Mouse (Mus musculus): ENCODE data around the gene Stk40. TPM values are rescaled to one million over a fixed set of nuclear protein-coding genes. Genes with fewer than 3 reads are reported as not detected.

The Stk40 gene
- total and polyA plus RNA-seq, 2 experiments from 2014 or later = 14.9 to 19.6 TPM

GRCm38 (mm10) chr4:126134639-126135038 lies 30.9 kb downstream of the Stk40 start:
- TF ChIP-seq CTCF (IDR thresholded peaks at IDR 0.05; ENCODE audit: low read depth) = no peak
- H3K9me3 ChIP-seq (ENCODE audit: low read length) = no peaks in the 10 kb centered on the region
- no peak overlapping the region for H3K4me3 ChIP-seq (ENCODE audit: low read depth, low read length)
- no peak overlapping the region for H3K27ac ChIP-seq (ENCODE audit: low read depth, low read length)
- H3K9ac ChIP-seq = no peak overlapping the region
- H3K4me1 ChIP-seq (ENCODE audit: insufficient read depth) = peaks cover 3% of the 10 kb centered on the region; the same call in 1 of the 2 replicates
- H3K36me3 ChIP-seq (ENCODE audit: insufficient read depth) = peaks cover 54% of the 10 kb centered on the region
- H3K27me3 ChIP-seq (ENCODE audit: insufficient read depth, low read length) = no peaks in the 10 kb centered on the region
- WGBS = 77% methylated on average over 4 of the region's 4 CpGs
- no peak overlapping the region for H3K4me2 ChIP-seq (ENCODE audit: low read depth)
- no peak for ATAC-seq
- no peak for DNase-seq

DNA sequence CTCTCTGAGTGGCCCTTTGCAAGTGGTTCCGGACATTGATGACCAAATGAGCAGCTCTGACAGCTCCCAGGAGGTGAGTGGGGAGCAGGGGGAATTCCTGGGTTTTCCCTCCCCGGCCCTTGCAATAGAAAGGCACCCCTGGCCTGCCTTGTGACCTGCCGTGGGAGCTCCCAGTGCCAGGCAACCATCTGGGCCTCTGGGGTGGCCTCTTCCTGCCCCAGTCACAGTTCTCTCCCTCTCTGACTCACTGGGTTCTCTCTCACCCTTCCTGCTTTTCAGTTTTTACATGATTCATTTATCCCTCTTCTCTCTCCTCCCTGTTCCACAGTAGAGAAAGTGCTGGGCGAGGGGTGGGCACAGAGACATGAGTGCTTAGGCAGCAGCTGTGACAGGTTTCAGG lies 34.0 kb downstream of the Stk40 start:
- no peak overlapping the region for H3K9ac ChIP-seq
- no peak overlapping the region for H3K4me2 ChIP-seq (ENCODE audit: low read depth)
- ATAC-seq (no peak), DNase-seq (no peak)
- no peak overlapping the region for H3K27ac ChIP-seq (ENCODE audit: low read depth, low read length)
- H3K4me1 ChIP-seq (ENCODE audit: insufficient read depth) = no peaks in the 10 kb centered on the region
- no peaks in the 10 kb centered on the region for H3K27me3 ChIP-seq (ENCODE audit: insufficient read depth, low read length)
- no peak for TF ChIP-seq CTCF (IDR thresholded peaks at IDR 0.05; ENCODE audit: low read depth)
- WGBS = 88% methylated on average over 4 of the region's 4 CpGs
- H3K9me3 ChIP-seq (ENCODE audit: low read length) = no peaks in the 10 kb centered on the region
- no peak overlapping the region for H3K4me3 ChIP-seq (ENCODE audit: low read depth, low read length)
- peaks cover 45% of the 10 kb centered on the region for H3K36me3 ChIP-seq (ENCODE audit: insufficient read depth)

GRCm38 (mm10) chr4:126141021-126141420 lies 37.3 kb downstream of the Stk40 start:
- peaks cover 35% of the 10 kb centered on the region for H3K36me3 ChIP-seq (ENCODE audit: insufficient read depth)
- no peak for DNase-seq
- no peaks in the 10 kb centered on the region for H3K27me3 ChIP-seq (ENCODE audit: insufficient read depth, low read length)
- no peak for ATAC-seq
- no peak overlapping the region for H3K4me2 ChIP-seq (ENCODE audit: low read depth)
- H3K9ac ChIP-seq = no peak overlapping the region
- H3K4me3 ChIP-seq (ENCODE audit: low read depth, low read length) = no peak overlapping the region
- no peak overlapping the region for H3K27ac ChIP-seq (ENCODE audit: low read depth, low read length)
- 85% methylated on average over 5 of the region's 5 CpGs for WGBS
- no peaks in the 10 kb centered on the region for H3K9me3 ChIP-seq (ENCODE audit: low read length)
- no peaks in the 10 kb centered on the region for H3K4me1 ChIP-seq (ENCODE audit: insufficient read depth)
- TF ChIP-seq CTCF (IDR thresholded peaks at IDR 0.05; ENCODE audit: low read depth) = no peak

DNA sequence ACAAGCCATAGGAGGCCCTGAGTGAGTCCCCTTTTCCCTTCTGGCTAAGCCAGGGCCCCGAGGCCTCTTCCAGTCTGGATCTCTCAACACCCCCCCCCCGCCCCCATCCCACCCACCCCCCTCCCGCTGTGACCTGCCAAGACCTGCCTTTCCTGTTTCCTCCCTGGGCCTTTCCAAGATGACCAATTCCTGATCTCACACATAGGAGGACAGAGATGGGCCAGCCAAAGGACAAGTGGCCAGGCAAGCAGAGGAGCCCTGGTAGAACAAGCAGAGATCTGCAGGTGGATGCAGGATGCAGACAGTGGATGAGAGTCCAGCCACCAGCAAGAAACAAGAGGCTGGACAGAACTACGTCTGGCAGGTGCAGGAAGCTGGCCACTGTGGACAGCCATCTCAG lies 41.6 kb downstream of the Stk40 start:
- ATAC-seq (no peak), DNase-seq (no peak)
- Histone ChIP-seq H3K27ac (ENCODE audit: low read depth, low read length) (no peak overlapping the region), H3K36me3 (ENCODE audit: insufficient read depth) (no peaks in the 10 kb centered on the region), H3K4me3 (ENCODE audit: low read depth, low read length) (no peak overlapping the region), H3K9me3 (ENCODE audit: low read length) (no peaks in the 10 kb centered on the region), H3K4me2 (ENCODE audit: low read depth) (no peak overlapping the region), H3K4me1 (ENCODE audit: insufficient read depth) (peaks cover 2% of the 10 kb centered on the region; the same call in 1 of the 2 replicates), H3K27me3 (ENCODE audit: insufficient read depth, low read length) (peaks cover 28% of the 10 kb centered on the region), H3K9ac (no peak overlapping the region)
- 52% methylated on average over 4 of the region's 4 CpGs for WGBS
- no peak for TF ChIP-seq CTCF (IDR thresholded peaks at IDR 0.05; ENCODE audit: low read depth)

DNA sequence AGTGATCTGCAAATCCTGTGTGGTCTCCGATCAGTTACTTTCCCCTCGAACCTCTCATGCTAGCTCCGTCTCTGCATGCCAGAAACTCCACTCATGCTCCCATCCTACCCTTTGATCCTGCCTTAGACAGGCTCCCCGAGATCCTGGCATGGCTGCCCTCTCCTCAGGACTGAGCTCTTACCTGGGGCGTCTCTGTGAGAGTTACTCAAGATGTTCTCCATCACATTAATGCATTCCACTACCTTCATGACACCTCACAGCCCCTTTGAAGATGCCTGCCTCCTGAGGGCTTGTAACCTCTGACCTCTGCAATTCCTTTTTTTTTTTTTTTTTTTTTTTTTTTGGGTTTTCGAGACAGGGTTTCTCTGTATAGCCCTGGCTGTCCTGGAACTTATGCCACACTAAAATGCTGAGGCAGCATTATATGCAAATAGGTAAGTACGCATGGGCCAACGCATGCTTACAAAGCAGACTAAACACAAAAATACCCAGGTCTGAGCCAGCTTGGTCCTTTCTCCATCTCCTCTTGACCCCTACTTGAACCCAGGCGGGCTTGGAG lies 43.3 kb downstream of the Stk40 start:
- ATAC-seq = no peak
- H3K9ac ChIP-seq = no peak overlapping the region
- no peak overlapping the region for H3K4me2 ChIP-seq (ENCODE audit: low read depth)
- H3K36me3 ChIP-seq (ENCODE audit: insufficient read depth) = no peaks in the 10 kb centered on the region
- no peak overlapping the region for H3K4me3 ChIP-seq (ENCODE audit: low read depth, low read length)
- H3K9me3 ChIP-seq (ENCODE audit: low read length) = no peaks in the 10 kb centered on the region
- H3K27ac ChIP-seq (ENCODE audit: low read depth, low read length) = no peak overlapping the region
- peaks cover 30% of the 10 kb centered on the region for H3K27me3 ChIP-seq (ENCODE audit: insufficient read depth, low read length)
- WGBS = 58% methylated on average over 9 of the region's 9 CpGs
- no peak for DNase-seq
- peaks cover 2% of the 10 kb centered on the region; the same call in 1 of the 2 replicates for H3K4me1 ChIP-seq (ENCODE audit: insufficient read depth)
- TF ChIP-seq CTCF (IDR thresholded peaks at IDR 0.05; ENCODE audit: low read depth) = no peak

- peak within 1 kb of the TSS; percentile 46 for H3K9ac ChIP-seq
- WGBS = 8% methylated on average over 24 of the region's 24 CpGs
- no peaks in the 10 kb centered on the region for H3K9me3 ChIP-seq (ENCODE audit: low read length)
- peaks cover 30% of the 10 kb centered on the region for H3K27me3 ChIP-seq (ENCODE audit: insufficient read depth, low read length)
- DNase-seq (no peak), ATAC-seq (no peak)
- TF ChIP-seq CTCF (IDR thresholded peaks at IDR 0.05; ENCODE audit: low read depth) = no peak
- H3K4me2 ChIP-seq (ENCODE audit: low read depth) = peak within 1 kb of the TSS; percentile 77
- H3K4me1 ChIP-seq (ENCODE audit: insufficient read depth) = peaks cover 2% of the 10 kb centered on the region; the same call in 1 of the 2 replicates
- H3K4me3 ChIP-seq (ENCODE audit: low read depth, low read length) = peak within 1 kb of the TSS; percentile 46
- H3K36me3 ChIP-seq (ENCODE audit: insufficient read depth) = no peaks in the 10 kb centered on the region
- no peak within 1 kb of the TSS for H3K27ac ChIP-seq (ENCODE audit: low read depth, low read length)
Measured at GRCm38 (mm10) chr4:126147533-126148160, 43.9 kb downstream of the Stk40 start, which contains the start of gene Eva1b. TSS of gene Eva1b (plus strand) at chr4:126147744.

DNA sequence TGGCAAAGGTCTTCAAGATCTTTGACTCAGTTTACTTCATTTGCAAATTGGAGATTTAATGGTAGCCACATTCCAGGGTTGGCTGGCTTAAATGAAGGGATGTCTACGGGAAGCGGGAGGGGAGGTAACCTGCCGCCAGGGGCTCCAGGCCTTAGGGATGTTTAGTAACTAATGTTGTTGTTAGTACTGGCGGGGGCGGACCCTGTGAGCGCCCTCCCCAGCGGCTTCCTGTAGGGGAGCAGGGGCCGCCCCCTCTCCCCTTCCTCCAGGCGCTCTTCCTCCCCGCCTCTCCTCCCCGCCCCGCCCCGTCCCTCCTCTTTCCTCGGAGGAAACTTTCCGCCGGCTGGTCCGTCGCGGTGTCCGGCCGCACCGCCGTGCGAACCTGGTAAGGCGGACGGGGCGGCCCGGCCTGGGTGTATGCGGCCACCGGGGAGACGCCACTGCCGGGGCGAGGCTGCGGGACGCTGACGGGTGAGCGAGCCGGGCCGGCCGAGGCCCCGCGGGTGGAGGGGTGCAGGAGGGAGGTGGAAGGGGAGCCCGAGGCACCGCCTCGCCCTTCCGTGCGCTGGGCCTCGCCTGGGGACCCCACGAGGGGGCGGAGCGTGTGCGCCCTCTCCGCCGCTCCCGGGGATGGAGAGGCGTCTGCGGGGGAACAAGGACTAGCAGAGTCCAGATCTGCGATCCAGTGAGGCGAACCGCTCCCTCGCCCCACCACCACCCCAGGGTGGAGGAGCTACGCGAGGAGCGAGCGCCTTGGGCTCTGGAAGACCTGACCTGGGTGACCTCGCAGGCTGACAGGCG lies 44.6 kb downstream of the Stk40 start:
- Histone ChIP-seq H3K27me3 (ENCODE audit: insufficient read depth, low read length) (peaks cover 30% of the 10 kb centered on the region), H3K4me1 (ENCODE audit: insufficient read depth) (peaks cover 2% of the 10 kb centered on the region; the same call in 1 of the 2 replicates), H3K9ac (peak overlapping the region; percentile 46), H3K4me3 (ENCODE audit: low read depth, low read length) (peak overlapping the region; percentile 46), H3K27ac (ENCODE audit: low read depth, low read length) (no peak overlapping the region), H3K36me3 (ENCODE audit: insufficient read depth) (no peaks in the 10 kb centered on the region), H3K9me3 (ENCODE audit: low read length) (no peaks in the 10 kb centered on the region), H3K4me2 (ENCODE audit: low read depth) (peak overlapping the region; percentile 77)
- DNase-seq (no peak), ATAC-seq (peak; percentile 59)
- 1% methylated on average over 65 of the region's 67 CpGs for WGBS
- TF ChIP-seq CTCF (IDR thresholded peaks at IDR 0.05; ENCODE audit: low read depth) = 0 out of 2 replicates have a peak, but pooled peaks have one; percentile 2

All from forebrain, postnatal 0 days (tissue).